Mouse (Mus musculus) layer of hippocampus, adult 11-12 months (tissue): ENCODE data around the gene Stfa1.
"Not testable (repeated sequence)": the region's sequence is repeated elsewhere in the genome, so short reads cannot be mapped to it uniquely, and the experiment has no call there.

ENCODE experiments used
- DNase-seq: peaks from one replicate; pipeline ENCODE4 v3.0.0; 2022; ENCODE audit warnings: low spot score

Stfa1 gene

GRCm38 (mm10) chr16:36276796-36277195, at the start of gene Stfa1:
Gene Stfa1, plus strand, starts transcription at chr16:36276951.
- DNase-seq = not testable (repeated sequence)

GRCm38 (mm10) chr16:36260585-36260984, 16.2 kb upstream of the Stfa1 start:
- not testable (repeated sequence) for DNase-seq

GRCm38 (mm10) chr16:36289140-36289539, 12.4 kb downstream of the Stfa1 start:
- no peak for DNase-seq

- no peak for DNase-seq
Observed at GRCm38 (mm10) chr16:36307631-36308030, 30.9 kb downstream of the Stfa1 start.

- DNase-seq = not testable (repeated sequence)
Observed at GRCm38 (mm10) chr16:36316111-36316510, 39.4 kb downstream of the Stfa1 start.

- DNase-seq = no peak
Observed at GRCm38 (mm10) chr16:36319286-36319685, 42.5 kb downstream of the Stfa1 start.

- DNase-seq = no peak
Observed at GRCm38 (mm10) chr16:36334232-36334631, 57.5 kb downstream of the Stfa1 start, which contains the start of gene BC117090. Gene BC117090, minus strand, starts transcription at chr16:36334332.
